Mouse (Mus musculus) cerebellum, adult 9-10 months (tissue): ENCODE data around the gene Itga2b.

ENCODE experiments used
- DNase-seq: peaks from one replicate; pipeline ENCODE4 v3.0.0; 2022

Gene Itga2b

DNA sequence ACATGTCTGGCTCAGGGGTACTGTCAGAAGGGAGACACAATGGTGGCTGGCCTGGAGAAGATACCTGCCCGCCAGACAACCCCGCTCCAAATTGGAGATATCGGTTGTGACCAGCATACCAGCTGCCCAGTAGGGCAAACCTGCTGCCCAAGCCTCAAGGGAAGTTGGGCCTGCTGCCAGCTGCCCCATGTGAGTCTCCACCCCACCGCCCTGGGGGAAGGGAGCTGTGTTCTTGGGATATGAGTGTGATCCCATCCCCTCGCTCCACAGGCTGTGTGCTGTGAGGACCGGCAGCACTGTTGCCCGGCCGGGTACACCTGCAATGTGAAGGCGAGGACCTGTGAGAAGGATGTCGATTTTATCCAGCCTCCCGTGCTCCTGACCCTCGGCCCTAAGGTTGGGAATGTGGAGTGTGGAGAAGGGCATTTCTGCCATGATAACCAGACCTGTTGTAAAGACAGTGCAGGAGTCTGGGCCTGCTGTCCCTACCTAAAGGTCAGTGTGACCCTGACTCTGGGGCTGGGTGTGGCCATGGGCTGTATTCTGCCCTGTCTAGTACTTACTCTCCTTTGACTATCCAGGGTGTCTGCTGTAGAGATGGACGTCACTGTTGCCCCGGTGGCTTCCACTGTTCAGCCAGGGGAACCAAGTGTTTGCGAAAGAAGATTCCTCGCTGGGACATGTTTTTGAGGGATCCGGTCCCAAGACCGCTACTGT lies 34.0 kb downstream of the Itga2b start:
- DNase-seq, result peak; percentile 71

- DNase-seq, result peak; percentile 61
These were observed 34.9 kb downstream of the Itga2b start for GRCm38 (mm10) chr11:102434816-102435705.

GRCm38 (mm10) chr11:102434406-102434805 lies 35.5 kb downstream of the Itga2b start:
- DNase-seq, result peak; percentile 95

DNA sequence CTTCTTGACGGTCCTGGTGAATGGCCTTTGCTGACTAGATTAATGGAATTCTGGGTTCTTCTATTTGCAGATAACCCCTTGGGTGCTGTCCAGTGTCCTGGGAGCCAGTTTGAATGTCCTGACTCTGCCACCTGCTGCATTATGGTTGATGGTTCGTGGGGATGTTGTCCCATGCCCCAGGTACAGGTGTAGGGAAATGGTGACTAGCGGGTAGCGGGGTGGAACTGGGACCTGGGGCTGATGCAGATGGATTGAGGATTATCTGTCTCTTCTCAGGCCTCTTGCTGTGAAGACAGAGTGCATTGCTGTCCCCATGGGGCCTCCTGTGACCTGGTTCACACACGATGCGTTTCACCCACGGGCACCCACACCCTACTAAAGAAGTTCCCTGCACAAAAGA lies 36.1 kb downstream of the Itga2b start:
- DNase-seq, result peak; percentile 58

GRCm38 (mm10) chr11:102432896-102433295 lies 37.0 kb downstream of the Itga2b start:
- DNase-seq, result peak; percentile 85

GRCm38 (mm10) chr11:102432115-102432843 lies 37.6 kb downstream of the Itga2b start:
- peak; percentile 61 for DNase-seq

GRCm38 (mm10) chr11:102431728-102432114 lies 38.2 kb downstream of the Itga2b start:
- DNase-seq, result peak; percentile 58

DNA sequence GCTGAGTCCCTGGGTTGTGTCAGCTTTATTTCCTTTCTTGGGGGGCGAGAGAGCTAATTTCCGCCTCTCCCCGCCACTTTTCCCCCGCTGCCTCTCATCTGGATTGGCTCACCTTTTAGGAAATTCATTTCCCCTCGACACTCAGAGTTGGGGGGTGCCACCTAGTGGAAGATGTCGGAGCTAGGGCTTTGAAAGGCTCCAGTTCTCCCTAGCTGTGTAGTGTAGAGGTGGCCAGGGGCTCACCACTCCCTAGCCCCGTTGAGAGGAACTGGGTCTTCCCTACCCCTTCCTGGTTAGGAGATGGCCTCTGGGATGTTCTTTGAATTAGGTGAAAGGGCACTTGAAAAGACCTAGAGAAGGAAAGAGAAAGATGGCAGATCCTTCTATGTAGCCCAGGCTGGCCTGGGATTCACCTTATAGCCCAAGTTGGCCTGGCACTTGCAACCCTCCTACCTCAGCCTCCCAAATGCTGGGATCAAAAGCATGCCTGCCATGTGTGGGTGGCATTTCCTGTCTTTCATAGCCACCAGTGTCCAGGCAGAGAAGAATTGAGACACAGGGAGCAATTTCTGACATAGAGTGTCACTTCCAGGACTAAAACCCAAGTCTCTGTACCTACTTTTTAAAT lies 38.8 kb downstream of the Itga2b start:
- peak; percentile 87 for DNase-seq

DNA sequence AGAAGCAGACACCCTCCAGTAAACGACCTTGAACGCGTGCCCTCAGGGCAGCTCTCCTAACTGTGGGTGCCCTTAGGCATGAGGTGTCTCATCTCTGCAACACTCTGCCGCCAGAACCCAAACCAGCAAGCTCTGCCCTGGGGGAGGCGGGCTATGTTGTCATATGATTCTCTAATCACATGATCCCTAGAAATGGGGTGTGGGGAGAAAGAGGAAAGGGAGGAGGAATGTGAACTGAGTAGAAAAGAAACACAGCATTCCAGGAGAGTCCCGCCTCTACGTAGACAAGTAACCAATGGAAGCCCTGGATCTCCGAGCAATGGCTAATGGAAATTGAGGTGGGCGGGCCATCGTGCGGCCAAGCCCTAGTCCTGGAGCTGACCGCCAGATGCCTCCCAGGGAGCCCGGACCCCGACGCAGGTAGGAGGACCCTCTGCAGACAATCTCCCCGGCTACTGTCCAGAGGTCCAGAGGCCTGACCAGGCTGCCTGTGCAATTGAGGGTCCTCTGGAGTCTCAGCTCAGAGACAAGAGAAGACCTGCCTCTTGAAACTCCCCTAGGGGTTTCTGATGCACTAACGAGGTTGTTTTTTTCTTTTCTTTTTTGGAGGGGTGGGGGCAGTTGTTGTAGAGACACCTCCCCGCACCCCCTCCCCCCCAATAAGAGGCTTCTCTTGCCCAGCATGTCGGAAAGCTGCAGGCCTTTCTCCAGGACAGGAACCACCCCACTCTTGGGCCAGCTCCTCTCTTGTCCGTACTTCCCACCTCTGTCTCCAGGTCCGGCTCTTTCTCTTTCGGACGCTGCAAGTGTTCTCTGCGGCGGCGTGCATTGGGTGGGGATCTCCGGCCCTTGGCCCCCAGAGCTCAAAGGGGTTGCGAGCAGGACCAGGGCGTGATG lies 39.6 kb downstream of the Itga2b start, which contains the start of gene Grn:
Gene Grn, plus strand, starts transcription at position 195 of the 897 bp plus-strand sequence.
- DNase-seq, result peak; percentile 98

GRCm38 (mm10) chr11:102429551-102429950 lies 40.4 kb downstream of the Itga2b start:
- DNase-seq, result no peak

DNA sequence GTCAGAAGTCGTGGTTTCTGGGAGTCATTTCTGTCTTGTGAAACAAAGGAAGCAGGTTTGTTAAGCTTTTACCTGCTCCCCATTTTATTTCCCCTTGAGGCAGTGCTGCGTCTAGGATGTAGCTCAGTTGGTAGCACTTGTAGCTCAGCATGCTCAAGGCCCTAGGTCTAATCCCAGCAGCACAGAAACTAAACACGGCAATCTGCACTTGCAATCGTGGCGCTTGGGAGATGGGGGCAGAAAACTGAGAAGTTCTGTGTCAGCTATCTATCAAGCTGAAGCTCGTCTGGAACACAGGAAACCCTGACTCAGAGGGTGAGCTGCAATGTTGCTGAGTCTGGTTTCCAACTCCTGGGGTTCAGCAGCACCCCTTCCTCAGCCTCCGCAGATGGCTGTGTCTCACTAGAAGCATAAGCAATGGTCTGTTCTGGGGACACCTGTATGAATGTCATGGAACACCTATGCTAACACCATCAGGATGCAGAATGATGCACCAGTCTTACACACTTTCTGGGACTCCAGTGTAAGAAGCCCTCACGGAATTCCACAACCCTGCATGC lies 40.9 kb downstream of the Itga2b start:
- peak; percentile 53 for DNase-seq

DNA sequence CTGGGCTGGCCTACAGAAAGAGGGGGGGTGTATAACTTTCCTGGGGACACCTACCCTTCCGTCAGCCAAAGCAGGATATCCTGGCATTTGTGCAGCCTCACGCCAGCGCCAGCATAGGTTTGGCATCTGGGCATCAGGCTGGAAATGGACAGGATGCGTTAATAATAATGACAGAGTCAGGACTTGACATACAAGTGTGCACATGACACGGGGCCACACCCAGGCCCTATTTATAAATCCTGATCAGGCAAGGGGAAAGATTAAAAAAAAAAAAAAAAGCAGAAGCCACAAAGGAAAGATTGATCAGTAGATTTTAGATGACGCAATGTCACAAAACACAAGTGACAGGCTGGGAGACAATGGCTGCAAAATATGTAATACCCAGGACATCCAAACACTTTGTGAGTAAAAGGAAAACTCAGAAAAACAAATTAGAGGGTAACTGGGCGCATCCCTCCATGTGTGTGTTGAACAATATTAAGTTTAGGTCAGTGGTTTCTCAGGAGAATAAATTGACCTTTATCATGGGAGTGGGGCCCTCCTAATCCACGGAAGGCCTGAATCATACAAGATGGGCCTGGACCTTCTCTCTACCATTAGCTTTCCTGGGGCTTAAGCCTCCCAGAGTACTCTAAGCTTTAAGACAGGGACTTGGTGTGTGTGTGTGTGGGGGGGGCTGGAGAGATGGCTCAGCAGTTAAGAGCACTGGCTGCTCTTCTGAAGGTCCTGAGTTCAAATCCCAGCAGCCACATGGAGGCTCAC lies 44.2 kb downstream of the Itga2b start:
- peak; percentile 8 for DNase-seq

DNA sequence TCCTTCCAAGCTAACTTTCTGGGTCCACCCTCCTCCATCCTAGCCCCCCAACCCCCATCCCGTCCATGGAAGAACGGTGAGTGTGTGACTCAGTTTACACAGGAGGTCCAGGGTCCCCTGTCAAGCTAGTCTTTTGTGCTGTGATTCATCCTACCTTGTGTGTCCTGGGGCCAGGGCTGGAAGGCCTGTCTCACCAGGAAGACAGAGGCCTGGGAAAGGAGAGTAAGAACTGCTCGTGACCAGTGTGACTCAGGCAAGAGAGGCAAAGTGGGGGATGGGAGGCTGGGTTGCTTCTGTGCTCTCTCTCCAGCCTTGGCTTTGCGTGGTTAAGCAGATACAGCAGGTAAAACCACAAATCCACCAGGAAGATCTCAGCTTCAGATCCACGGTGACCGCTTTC lies 45.3 kb downstream of the Itga2b start:
- peak; percentile 14 for DNase-seq

- no peak for DNase-seq
These were observed 48.4 kb downstream of the Itga2b start for GRCm38 (mm10) chr11:102421559-102421958.

- peak; percentile 3 for DNase-seq
These were observed 51.0 kb downstream of the Itga2b start for GRCm38 (mm10) chr11:102418887-102419286.

DNA sequence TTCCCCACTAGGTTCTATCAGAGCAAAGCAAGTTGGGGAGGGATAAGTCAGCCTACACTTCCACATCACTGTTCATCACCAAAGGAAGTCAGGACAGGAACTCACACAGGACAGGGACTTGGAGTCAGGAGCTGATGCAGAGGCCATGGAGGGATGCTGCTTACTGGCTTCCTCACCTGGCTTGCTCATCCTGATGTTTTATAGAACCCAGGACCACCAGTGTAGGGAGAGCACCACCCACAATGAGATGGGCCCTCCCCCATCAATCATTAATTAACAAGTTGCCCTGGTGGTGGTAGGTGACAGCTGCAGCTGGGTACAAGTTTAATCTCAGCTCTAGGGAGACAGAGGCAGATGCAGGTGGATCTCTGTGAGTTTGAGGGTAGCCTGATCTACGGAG lies 52.8 kb downstream of the Itga2b start:
- peak; percentile 9 for DNase-seq

GRCm38 (mm10) chr11:102415034-102415802 lies 54.7 kb downstream of the Itga2b start:
- peak; percentile 3 for DNase-seq

DNA sequence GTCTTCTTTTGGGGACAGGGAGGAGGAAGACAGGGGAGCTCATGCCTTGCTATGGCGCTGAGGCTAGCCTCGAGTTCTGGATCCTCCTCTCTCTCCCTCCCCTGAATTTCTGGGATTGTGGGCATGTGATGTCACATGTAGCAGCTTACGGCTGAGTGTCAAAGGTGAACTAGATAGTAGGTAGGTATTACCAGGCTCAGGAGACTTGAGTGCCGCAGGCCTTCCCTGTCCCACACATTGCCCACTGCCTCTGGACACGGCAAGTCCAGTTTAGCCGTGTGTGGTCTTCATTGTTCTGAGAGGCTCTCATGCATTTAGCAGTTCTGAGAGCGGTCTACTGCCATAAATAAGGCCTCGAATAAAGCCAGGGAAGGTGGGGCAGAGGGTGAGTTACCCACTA lies 56.9 kb downstream of the Itga2b start:
- DNase-seq, result peak; percentile 21

DNA sequence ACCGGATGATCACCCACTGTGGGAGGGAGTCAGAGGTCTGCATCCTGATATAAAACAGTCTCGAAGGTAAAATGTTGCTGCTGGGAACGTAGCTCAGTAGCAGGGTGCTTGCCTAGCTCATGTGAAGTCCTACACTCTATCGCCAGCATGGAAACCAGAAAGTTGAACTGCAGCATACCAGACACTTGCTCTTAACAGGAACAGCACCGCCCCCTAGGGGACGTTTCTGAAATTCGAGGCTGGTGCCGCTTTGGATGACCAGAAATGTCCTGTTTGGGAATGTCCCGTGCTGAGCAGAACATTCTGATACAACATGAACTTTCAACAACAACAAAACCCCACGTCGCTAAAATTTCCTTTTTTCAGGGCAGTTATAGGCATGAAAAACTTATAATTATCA lies 58.2 kb downstream of the Itga2b start:
- peak; percentile 94 for DNase-seq

DNA sequence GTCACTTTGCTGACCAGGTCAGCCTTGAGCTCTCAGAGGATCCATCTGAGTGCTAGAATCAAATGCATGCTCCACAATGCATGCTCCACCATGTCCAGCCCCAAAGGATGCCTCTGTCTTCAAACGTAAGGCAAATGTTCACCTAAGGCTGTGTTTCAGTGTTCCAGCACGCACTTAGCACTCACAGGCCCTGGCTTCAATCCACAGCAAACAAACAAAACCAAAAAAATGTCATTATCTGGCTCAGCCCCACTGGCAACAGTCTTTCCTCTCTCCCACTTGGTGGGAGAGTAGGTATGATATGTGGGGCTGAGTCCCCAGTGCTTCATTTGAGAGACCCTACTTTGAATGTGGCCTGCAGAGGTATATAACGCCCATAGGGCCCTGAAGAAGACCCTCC lies 58.9 kb downstream of the Itga2b start:
- DNase-seq, result peak; percentile 39
